Mouse (Mus musculus) left cerebral cortex, postnatal 14 days (tissue): ENCODE results near the gene Ccr7. TPM values are rescaled to one million over a fixed set of nuclear protein-coding genes. Genes with fewer than 3 reads are reported as not detected.

Source experiments
- DNase-seq, 2 experiments: peaks; one replicate each; pipeline ENCODE4 v3.0.0; 2021 to 2022; ENCODE audit warnings: low spot score in 2 of 2, mixed read lengths in 1 of 2
- intact Hi-C: fragments of 180-260 bp; cut with DNase I; formaldehyde crosslinking; loops from one replicate; pipeline ENCODE4 v1.15.1; 2025
- total RNA-seq, 2 experiments: library from RNA; stranded (reverse); gene quantifications; 2 replicates each; pipeline ENCODE4 v1.2.3; 2021

The Ccr7 gene
- total RNA-seq, 2 experiments from 2014 or later, result not detected

DNA sequence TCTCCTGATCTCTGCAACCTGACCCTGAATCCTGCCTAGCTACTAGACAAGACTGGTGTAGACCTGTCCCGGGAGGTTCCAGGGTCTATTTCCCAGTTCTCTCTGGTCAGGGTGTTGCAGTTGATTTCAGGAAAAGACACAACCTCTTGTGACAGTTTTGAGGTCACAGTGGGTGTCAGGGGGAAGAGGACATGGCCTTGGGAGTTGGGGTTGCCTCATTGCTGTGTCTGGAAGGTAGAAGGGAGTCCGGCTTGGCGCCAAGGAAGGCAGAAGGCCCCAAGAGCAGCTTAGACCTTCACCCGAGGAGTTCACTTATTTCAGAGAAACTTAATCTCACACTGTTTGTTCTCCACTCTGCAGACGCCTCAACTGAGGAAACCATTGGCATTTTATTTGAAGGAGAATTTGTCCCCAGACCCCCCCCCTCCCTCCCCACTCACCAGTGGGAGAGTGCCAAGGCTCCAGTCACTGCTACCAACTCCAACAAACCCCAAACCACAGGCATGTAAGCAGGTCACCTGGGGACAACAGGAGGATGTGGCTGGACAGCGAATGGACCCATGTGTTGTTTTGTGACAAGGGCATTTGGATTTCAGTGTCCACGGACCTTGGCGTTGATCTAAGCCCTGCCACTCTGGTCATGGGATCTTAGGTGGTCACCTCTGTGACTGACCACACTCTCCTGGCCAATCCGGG, 52.2 kb downstream of the Ccr7 start:
- no peak for DNase-seq
- intact Hi-C loops, result no loop called here

- no peak for DNase-seq
- intact Hi-C loops, result no loop called here
Measured at GRCm38 (mm10) chr11:99101693-99102092, 53.2 kb downstream of the Ccr7 start.

DNA sequence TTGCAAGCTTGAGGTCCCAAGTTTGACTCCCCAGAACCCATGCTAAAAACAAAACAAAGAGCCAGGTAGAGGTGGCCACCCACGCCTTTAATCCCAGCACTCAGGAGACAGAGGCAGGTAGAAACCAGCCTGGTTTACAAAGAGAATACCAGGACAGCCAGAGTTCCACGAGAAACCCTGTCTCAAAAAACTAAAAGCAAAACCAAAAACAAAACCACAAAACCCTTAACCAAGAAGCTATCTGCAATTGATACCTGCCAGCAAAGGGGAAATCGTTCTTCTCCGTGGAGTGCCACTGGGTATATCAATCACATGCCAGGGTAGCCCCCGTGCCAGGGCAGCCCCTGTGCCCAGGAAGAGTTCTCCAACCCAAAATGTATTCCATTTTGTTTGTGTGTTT, 54.7 kb downstream of the Ccr7 start:
- no peak for DNase-seq
- intact Hi-C loops, result no loop called here

- intact Hi-C loops, result no loop called here
- no peak for DNase-seq
Measured at GRCm38 (mm10) chr11:99099516-99099915, 55.4 kb downstream of the Ccr7 start.

- intact Hi-C loops, result no loop called here
Measured at GRCm38 (mm10) chr11:99098924-99099323, 56.0 kb downstream of the Ccr7 start.

GRCm38 (mm10) chr11:99096996-99097774, 57.7 kb downstream of the Ccr7 start:
- peak in 1 of 2 experiments; percentile 46 for DNase-seq
- intact Hi-C loops, result no loop called here

More at GRCm38 (mm10) chr11:99098924-99099323, 56.0 kb downstream of the Ccr7 start:
- no peak for DNase-seq

DNA sequence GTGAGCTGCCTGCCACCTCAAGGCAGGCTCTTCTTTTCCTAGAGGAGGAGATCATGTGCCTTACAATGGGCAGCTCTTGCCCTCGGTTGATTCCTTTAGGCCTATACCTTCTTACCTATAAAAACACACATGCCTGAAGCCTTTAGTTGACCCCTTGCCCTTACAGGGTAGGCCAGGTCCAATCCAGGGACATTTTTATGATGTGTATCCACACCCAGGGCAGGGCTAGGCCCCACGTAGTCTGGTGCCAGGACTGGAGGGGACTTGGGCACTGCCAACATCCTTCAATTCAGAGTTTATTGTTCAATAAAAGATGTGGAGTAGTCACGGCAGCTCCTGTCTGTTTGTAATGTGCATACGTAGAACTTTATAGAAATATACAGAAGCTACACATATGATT, 58.5 kb downstream of the Ccr7 start:
- no peak for DNase-seq
- intact Hi-C loops, result no loop called here

DNA sequence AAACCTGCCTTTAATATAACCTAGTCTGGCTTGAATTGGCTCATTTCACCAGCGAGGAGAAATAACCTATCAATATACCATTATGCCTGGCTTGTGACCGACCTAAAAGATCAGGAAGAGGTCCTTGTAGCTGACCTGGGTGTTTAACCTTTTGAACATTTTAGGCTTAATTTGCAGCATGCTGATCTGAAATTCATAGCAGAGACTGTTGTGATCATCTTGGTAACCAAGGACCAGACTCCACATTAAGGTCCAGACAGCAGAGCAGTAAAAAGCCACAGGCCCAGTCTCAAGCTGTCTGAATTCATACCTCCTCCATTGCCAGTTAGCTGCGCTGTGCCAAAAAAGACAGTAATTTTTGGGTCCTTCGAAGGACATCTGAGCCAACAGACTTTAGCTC, 59.1 kb downstream of the Ccr7 start:
- no peak for DNase-seq
- intact Hi-C loops, result no loop called here

- intact Hi-C loops, result no loop called here
- DNase-seq, result no peak
Measured at GRCm38 (mm10) chr11:99094911-99095676, 59.8 kb downstream of the Ccr7 start.

Other genes starting within 250 kb of the Ccr7 start
- gene Cdc6, start 247.3 kb downstream of the Ccr7 start, total RNA-seq, result under 1 TPM; 0.47 to 0.57 TPM
- gene Rara, start 227.3 kb downstream of the Ccr7 start, total RNA-seq, result 10 to 100 TPM; 14.6 to 15.1 TPM
- gene Gjd3, start 172.1 kb downstream of the Ccr7 start, total RNA-seq, result 1 to 10 TPM; 2.8 to 3.1 TPM
- gene Top2a, start 130.9 kb downstream of the Ccr7 start, total RNA-seq, result 1 to 10 TPM; 4.1 to 4.9 TPM
- 100 to 1,000 TPM in 1 of 2 experiments, 10 to 100 TPM in 1; 98.7 to 107 TPM for gene Igfbp4, start 113.8 kb downstream of the Ccr7 start, total RNA-seq
- under 1 TPM; 0.33 to 0.34 TPM for gene Tns4, start 65.8 kb downstream of the Ccr7 start, total RNA-seq
- gene Smarce1, start 75.9 kb upstream of the Ccr7 start, total RNA-seq, result 10 to 100 TPM; 67.1 to 73.7 TPM
- gene Krt222, start 89.0 kb upstream of the Ccr7 start, total RNA-seq, result 10 to 100 TPM; 27.7 to 30.0 TPM
- not detected for gene Krt24, start 130.2 kb upstream of the Ccr7 start, total RNA-seq
- not detected for gene Krt25, start 167.9 kb upstream of the Ccr7 start, total RNA-seq
- under 1 TPM; 0.13 to 0.17 TPM for gene Krt26, start 182.9 kb upstream of the Ccr7 start, total RNA-seq
- not detected for gene Krt27, start 196.0 kb upstream of the Ccr7 start, total RNA-seq
- gene Krt28, start 219.8 kb upstream of the Ccr7 start, total RNA-seq, result under 1 TPM; 0.22 to 0.34 TPM
- gene Krt10, start 234.3 kb upstream of the Ccr7 start, total RNA-seq, result 10 to 100 TPM; 12.2 to 13.8 TPM